Mouse (Mus musculus) MEL (cell line): ENCODE data around the gene Islr2.

Experiments used
- CHD2 ChIP-seq: IDR thresholded peaks from 2 replicates; pipeline ENCODE4 v1.6.1; 2011; ENCODE audit warnings: low read length, improper control_type of control experiment
- CTCF ChIP-seq, 3 experiments: IDR thresholded peaks in 2 of 3; conservative IDR thresholded peaks in 1 of 3; 2 replicates each; pipeline ENCODE4 v1.5.1; 2011 to 2012; ENCODE audit warnings: low read length in 3 of 3, low read depth in 2 of 3, mild to moderate bottlenecking in 2 of 3, improper control_type of control experiment in 1 of 3, inconsistent platforms in 1 of 3, mixed read lengths in 1 of 3, moderate library complexity in 1 of 3; ENCODE audit not compliant: control insufficient read depth in 1 of 3, insufficient read depth in 1 of 3, poor library complexity in 1 of 3, severe bottlenecking in 1 of 3
- EP300 ChIP-seq, 2 experiments: IDR thresholded peaks; 2 replicates each; pipeline ENCODE4 v1.6.1; 2011; ENCODE audit warnings: improper control_type of control experiment in 2 of 2, low read length in 2 of 2, low read depth in 1 of 2, mild to moderate bottlenecking in 1 of 2
- GABPA ChIP-seq: IDR thresholded peaks from 2 replicates; pipeline ENCODE4 v1.6.1; 2012; ENCODE audit warnings: low read depth, mild to moderate bottlenecking, inconsistent platforms, low read length, improper control_type of control experiment, moderate library complexity
- MAX ChIP-seq: IDR thresholded peaks from 2 replicates; pipeline ENCODE4 v1.6.1; 2011; ENCODE audit warnings: low read length, improper control_type of control experiment
- POLR2A ChIP-seq, 2 experiments: IDR thresholded peaks; 2 replicates each; pipeline ENCODE4 v1.6.1; 2011 to 2012; ENCODE audit warnings: low read length in 2 of 2, mild to moderate bottlenecking in 2 of 2, control low read depth in 1 of 2, improper control_type of control experiment in 1 of 2, low read depth in 1 of 2, moderate library complexity in 1 of 2; ENCODE audit not compliant: control insufficient read depth in 1 of 2, insufficient read depth in 1 of 2, poor library complexity in 1 of 2
- RCOR1 ChIP-seq: IDR thresholded peaks from 2 replicates; pipeline ENCODE4 v1.6.1; 2012; ENCODE audit warnings: low read depth, mild to moderate bottlenecking, inconsistent platforms, low read length, improper control_type of control experiment
- SIN3A ChIP-seq: IDR thresholded peaks from 2 replicates; pipeline ENCODE4 v1.6.1; 2012; ENCODE audit warnings: low read length, improper control_type of control experiment, inconsistent platforms
- USF2 ChIP-seq, 2 experiments: IDR thresholded peaks; 2 replicates each; pipeline ENCODE4 v1.6.1; 2011 to 2012; ENCODE audit warnings: improper control_type of control experiment in 2 of 2, low read length in 2 of 2, borderline replicate concordance in 1 of 2, inconsistent platforms in 1 of 2, low read depth in 1 of 2, mild to moderate bottlenecking in 1 of 2; ENCODE audit not compliant: insufficient read depth in 1 of 2

DNA sequence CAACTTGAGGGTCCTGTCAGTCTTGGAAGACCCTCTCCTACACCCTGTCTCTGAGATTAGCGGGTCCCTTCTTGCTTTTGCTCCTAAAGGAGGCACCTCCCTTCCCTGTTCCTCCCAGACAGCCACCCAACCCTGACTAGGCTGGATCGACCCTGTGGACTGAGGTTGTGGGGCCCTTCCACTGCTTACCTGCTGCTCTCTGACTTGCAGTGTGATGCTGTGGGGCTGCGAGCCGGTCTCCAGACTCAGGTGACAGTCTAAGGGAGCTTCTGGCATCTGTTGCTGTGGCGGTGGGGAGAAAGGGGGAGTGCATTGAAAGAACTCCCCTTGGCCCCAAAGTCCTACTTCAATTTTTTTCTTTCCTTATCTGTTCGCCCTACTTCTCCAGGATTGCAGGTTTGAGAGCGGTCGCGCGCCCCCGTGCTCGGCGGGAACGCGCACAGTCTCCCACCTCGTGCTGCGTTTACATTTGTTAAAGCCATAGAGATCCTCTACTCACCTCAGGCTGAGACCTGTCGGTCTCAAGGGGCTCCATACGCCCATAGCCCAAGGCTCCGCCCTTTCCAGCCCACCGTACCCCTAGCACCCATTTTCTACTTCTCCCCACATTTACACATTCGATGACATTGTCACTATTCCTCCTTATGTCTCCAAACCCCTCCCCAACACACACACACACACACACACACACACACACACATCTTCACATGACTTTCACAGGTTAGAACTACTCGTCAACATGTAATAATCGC is 2.9 kb downstream of the Islr2 start:
- TF ChIP-seq CTCF (IDR thresholded peaks at IDR 0.05 in 2 of 3, conservative IDR thresholded peaks at IDR 0.05 in 1 of 3; ENCODE audit: control insufficient read depth in 1 of 3, insufficient read depth in 1 of 3, low read depth in 2 of 3, low read length in 3 of 3, poor library complexity in 1 of 3, severe bottlenecking in 1 of 3) (no peak), POLR2A (IDR thresholded peaks at IDR 0.05; ENCODE audit: control insufficient read depth in 1 of 2, insufficient read depth in 1 of 2, low read depth in 1 of 2, low read length in 2 of 2, poor library complexity in 1 of 2) (no peak), GABPA (no peak), EP300 (IDR thresholded peaks at IDR 0.05; ENCODE audit: low read depth in 1 of 2, low read length in 2 of 2) (no peak), RCOR1 (no peak), SIN3A (no peak), CHD2 (no peak), USF2 (IDR thresholded peaks at IDR 0.05; ENCODE audit: borderline replicate concordance in 1 of 2, insufficient read depth in 1 of 2, low read depth in 1 of 2, low read length in 2 of 2) (no peak), MAX (no peak)
